Mouse (Mus musculus) limb, embryonic 11.5 days (tissue): ENCODE data around the gene Polm. TPM values are rescaled to one million over a fixed set of nuclear protein-coding genes. Genes with fewer than 3 reads are reported as not detected.

Experiments used
- ATAC-seq: fragments of 200-750 bp; cut with Nextera tagmentation; 2 replicates; pipeline ENCODE4 v1.8.0; 2017; ENCODE audit warnings: low read depth; ENCODE audit not compliant: insufficient number of reproducible peaks, low FRiP score, low TSS enrichment
- DNase-seq: peaks from one replicate; pipeline ENCODE4 v3.0.0-alpha.2; 2015; ENCODE audit warnings: low spot score
- H3K27ac ChIP-seq: fragments of 300-500 bp; sonication (generic); replicated peaks from 2 replicates; pipeline ENCODE4 v1.5.1; 2014; ENCODE audit warnings: low read depth, mild to moderate bottlenecking, low read length
- H3K27me3 ChIP-seq: fragments of 300-500 bp; sonication (generic); 2 replicates; pipeline ENCODE4 v1.6.1; 2014; ENCODE audit warnings: mild to moderate bottlenecking, low read length, mixed read lengths; ENCODE audit not compliant: control insufficient read depth, insufficient read depth
- H3K36me3 ChIP-seq: fragments of 300-500 bp; sonication (generic); 2 replicates; pipeline ENCODE4 v1.6.1; 2014; ENCODE audit warnings: mild to moderate bottlenecking, low read length, moderate library complexity, mixed read lengths; ENCODE audit not compliant: control insufficient read depth, insufficient read depth
- H3K4me1 ChIP-seq: fragments of 300-500 bp; sonication (generic); 2 replicates; pipeline ENCODE4 v1.6.1; 2014; ENCODE audit warnings: low read length, mixed read lengths; ENCODE audit not compliant: control insufficient read depth, insufficient read depth
- H3K4me2 ChIP-seq: fragments of 300-500 bp; sonication (generic); 2 replicates; pipeline ENCODE4 v1.6.1; 2014; ENCODE audit warnings: low read depth, mild to moderate bottlenecking, moderate library complexity; ENCODE audit not compliant: severe bottlenecking
- H3K4me3 ChIP-seq: fragments of 300-500 bp; sonication (generic); 2 replicates; pipeline ENCODE4 v1.5.1; 2014; ENCODE audit warnings: low read depth, low read length
- H3K9ac ChIP-seq: fragments of 300-500 bp; sonication (generic); 2 replicates; pipeline ENCODE4 v1.6.1; 2014; ENCODE audit warnings: mild to moderate bottlenecking, low read length
- H3K9me3 ChIP-seq: fragments of 300-500 bp; sonication (generic); 2 replicates; pipeline ENCODE4 v1.6.1; 2016; ENCODE audit warnings: low read length; ENCODE audit not compliant: control insufficient read depth
- WGBS: fragments of 180-500 bp; shearing (Covaris S2); extraction: QIAGEN DNeasy Blood & Tissue Kit; methylation state at CpG from one replicate; pipeline ENCODE4 v1.1.7; 2014; 5-methylcytosine and 5-hydroxymethylcytosine counted together
- polyA plus RNA-seq: library from polyadenylated mRNA; unstranded; fragments of >200 nt; fragmentation: Nextera tagmentation; extraction: Ambion mirVana; gene quantifications from 2 replicates; pipeline ENCODE4 v1.2.1, GENCODE M21; 2014

The Polm gene
- polyA plus RNA-seq, 1 experiment from 2014 or later = 6.6 TPM

DNA sequence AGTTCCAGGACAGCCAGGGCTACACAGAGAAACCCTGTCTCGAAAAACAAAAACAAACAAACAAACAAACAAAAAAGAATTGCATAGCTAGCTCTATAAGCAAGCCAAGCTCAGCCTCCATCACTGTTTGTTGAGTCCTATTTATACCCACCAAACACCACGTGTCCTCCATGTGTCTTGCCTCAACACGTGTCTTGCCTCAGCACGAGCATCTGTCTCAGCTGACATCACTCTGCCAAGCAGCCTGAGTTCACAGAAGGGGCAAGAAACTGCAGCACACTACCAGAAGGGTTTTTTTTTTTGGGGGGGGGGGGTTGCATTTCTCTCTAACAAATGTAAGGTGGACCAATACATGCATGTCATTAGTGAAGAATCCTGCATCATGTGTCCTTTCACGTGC lies 12.6 kb upstream of the Polm start:
- Histone ChIP-seq H3K27ac (no peak overlapping the region), H3K36me3 (no peaks in the 10 kb centered on the region), H3K9ac (no peak overlapping the region), H3K9me3 (no peaks in the 10 kb centered on the region), H3K27me3 (no peaks in the 10 kb centered on the region), H3K4me2 (no peak overlapping the region), H3K4me3 (no peak overlapping the region), H3K4me1 (no peaks in the 10 kb centered on the region)
- WGBS = 63% methylated on average over 5 of the region's 5 CpGs
- ATAC-seq (no peak), DNase-seq (no peak)

DNA sequence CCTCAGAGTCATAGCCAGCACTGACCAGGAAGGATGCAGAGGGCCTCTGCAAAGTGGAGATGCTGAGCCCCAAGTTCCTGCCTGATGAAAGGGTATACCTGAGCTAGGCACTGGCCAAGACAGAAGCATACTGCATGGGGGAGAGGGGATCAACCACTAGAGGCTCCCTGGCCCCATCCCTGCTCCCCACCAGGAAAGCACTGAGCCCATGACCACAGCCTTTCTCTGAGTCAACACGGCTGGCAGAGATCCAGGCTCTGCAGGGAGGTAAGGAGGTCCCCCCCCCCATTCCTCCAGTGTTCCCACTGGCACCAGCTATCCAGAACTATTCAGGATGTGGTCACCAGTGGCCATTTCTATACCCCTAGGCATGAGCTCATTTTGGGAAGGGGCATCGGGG lies 11.5 kb upstream of the Polm start:
- Histone ChIP-seq H3K9me3 (no peaks in the 10 kb centered on the region), H3K36me3 (no peaks in the 10 kb centered on the region), H3K27me3 (no peaks in the 10 kb centered on the region), H3K4me3 (no peak overlapping the region), H3K9ac (no peak overlapping the region), H3K27ac (no peak overlapping the region), H3K4me1 (no peaks in the 10 kb centered on the region), H3K4me2 (no peak overlapping the region)
- ATAC-seq (no peak), DNase-seq (no peak)
- WGBS = 80% methylated on average over 2 of the region's 2 CpGs

DNA sequence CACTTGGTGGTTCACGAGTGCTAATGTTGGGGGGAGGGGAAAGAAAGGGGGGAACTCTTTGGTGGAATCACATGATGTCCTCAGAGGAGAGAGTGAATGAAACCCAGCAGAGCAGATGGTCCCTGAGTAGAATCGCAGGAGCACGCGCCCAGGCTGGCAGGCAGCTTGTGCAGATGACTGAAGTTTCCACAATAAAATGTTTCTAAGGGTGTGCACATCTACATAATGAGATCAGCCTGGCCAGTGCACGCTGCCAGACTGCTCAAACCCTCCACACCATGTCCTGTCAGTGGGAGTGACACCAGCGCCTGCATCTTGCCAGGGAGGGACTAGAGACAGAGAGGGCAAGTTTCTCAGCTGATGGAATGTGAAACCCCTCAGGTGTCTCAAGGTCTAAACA lies 10.9 kb upstream of the Polm start:
- no peaks in the 10 kb centered on the region for H3K9me3 ChIP-seq
- WGBS = 65% methylated on average over 6 of the region's 6 CpGs
- no peak overlapping the region for H3K9ac ChIP-seq
- no peak overlapping the region for H3K27ac ChIP-seq
- H3K4me1 ChIP-seq = no peaks in the 10 kb centered on the region
- H3K4me2 ChIP-seq = no peak overlapping the region
- no peaks in the 10 kb centered on the region for H3K36me3 ChIP-seq
- DNase-seq = no peak
- H3K27me3 ChIP-seq = no peaks in the 10 kb centered on the region
- no peak overlapping the region for H3K4me3 ChIP-seq
- no peak for ATAC-seq

DNA sequence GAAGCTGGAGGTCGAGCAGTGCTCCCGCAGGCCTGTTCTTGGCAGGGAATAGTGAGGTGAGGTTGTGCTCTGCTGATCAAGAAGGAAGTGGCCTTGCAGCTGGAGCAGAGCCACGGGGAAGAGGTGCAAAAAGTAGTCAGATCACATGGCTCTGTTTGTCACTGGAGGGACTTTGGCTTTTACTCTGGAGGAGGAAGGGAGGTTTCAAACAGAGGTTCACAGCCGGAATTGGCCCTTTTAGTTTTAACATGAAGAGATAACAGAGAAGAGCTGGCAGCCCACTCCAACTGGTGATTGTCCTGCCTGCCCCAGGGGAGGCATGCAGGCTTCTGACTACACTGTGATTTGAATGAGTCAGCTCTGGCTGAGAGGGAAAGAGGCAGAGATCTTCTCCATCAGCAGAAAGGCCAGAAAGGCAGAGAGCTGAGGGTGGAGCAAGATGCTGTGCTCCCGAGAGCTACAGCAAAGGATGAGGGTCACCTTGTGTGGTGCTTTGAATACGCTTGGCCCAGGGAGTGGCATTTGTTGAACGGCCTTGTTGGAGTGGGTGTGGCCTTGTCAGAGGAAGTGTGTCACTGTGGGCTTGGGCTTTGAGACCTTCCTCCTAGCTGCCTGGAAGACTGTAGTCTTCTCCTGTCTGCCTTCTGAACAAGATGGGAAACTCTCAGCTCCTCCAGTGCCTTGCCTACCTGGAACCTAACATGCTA lies 9.0 kb upstream of the Polm start:
- Histone ChIP-seq H3K27ac (no peak overlapping the region), H3K4me1 (no peaks in the 10 kb centered on the region), H3K4me2 (no peak overlapping the region), H3K27me3 (no peaks in the 10 kb centered on the region), H3K9ac (no peak overlapping the region), H3K36me3 (no peaks in the 10 kb centered on the region), H3K4me3 (no peak overlapping the region), H3K9me3 (no peaks in the 10 kb centered on the region)
- WGBS = 77% methylated on average over 7 of the region's 7 CpGs
- DNase-seq = no peak
- no peak for ATAC-seq

DNA sequence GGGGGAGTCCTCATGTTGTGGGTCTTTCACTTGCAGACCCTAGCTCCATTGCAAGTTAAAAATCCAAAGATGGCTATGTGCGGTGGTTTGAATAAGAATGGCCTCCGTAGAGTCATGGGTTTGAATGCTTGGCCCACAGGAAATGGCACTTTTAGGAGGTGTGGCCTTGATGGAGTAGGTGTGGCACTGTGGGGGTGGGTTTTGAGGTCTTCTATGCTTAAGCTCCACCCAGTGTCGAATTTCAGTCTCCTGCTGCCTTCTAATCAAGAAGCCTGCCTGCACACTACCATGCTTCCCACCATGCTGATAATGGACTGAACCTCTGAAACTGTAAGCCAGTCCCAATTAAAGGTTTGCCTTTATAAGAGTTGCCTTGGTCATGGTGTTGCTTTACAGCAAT lies 5.3 kb upstream of the Polm start:
- WGBS = 79% methylated on average over 3 of the region's 3 CpGs
- H3K27ac ChIP-seq = no peak overlapping the region
- no peaks in the 10 kb centered on the region for H3K36me3 ChIP-seq
- H3K4me3 ChIP-seq = no peak overlapping the region
- DNase-seq (no peak), ATAC-seq (no peak)
- 0 out of 2 replicates have a peak, but pooled peaks cover 3% of the 10 kb centered on the region for H3K4me1 ChIP-seq
- no peak overlapping the region for H3K9ac ChIP-seq
- no peaks in the 10 kb centered on the region for H3K27me3 ChIP-seq
- H3K9me3 ChIP-seq = no peaks in the 10 kb centered on the region
- no peak overlapping the region for H3K4me2 ChIP-seq

DNA sequence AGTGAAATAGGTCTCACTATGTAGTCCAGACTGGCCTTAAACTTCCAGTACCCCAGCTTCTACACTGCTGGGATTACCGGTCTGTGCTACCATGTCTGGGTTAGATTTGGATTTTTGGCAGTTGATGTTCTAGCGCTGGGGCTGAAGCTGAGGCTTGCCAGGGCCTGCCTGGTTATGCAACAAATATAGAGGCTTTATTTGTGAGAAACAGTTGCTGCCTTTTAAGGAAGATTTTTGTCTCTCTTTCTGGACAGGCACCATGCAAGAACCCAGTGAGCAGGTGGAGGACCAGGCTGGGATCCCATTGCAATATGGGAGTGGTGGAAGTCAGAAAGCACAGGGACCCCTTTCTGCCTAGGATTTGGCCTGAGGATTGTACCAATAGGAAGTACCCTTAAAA lies 3.9 kb upstream of the Polm start:
- H3K36me3 ChIP-seq = no peaks in the 10 kb centered on the region
- no peaks in the 10 kb centered on the region for H3K9me3 ChIP-seq
- H3K27ac ChIP-seq = no peak overlapping the region
- no peaks in the 10 kb centered on the region for H3K27me3 ChIP-seq
- WGBS = 96% methylated on average over 2 of the region's 2 CpGs
- ATAC-seq = no peak
- no peak overlapping the region for H3K4me3 ChIP-seq
- H3K4me1 ChIP-seq = 0 out of 2 replicates have a peak, but pooled peaks cover 3% of the 10 kb centered on the region
- no peak for DNase-seq
- no peak overlapping the region for H3K9ac ChIP-seq
- H3K4me2 ChIP-seq = no peak overlapping the region

DNA sequence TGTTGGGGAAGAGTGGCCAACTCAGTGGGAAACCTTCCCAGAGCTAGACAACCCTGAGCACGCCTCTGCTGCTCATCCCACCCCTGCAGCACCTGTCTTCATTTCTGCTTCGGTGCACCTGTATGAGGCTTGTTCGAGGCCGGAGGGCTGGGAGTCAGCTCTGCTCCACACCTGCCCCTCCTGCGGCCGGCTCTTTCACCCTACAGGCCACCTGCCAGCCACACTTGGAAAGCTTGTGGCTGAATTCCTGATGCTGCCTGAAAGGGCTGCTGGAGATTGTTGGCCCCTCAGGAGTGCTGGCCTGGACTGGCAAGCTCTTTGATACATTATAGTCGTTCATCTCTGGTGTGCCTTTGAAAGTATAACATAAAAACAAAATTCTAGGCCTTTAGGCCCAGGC lies 2.5 kb upstream of the Polm start:
- Histone ChIP-seq H3K27ac (no peak overlapping the region), H3K4me1 (0 out of 2 replicates have a peak, but pooled peaks cover 3% of the 10 kb centered on the region), H3K4me3 (no peak overlapping the region), H3K27me3 (no peaks in the 10 kb centered on the region), H3K36me3 (no peaks in the 10 kb centered on the region), H3K4me2 (no peak overlapping the region), H3K9ac (no peak overlapping the region), H3K9me3 (no peaks in the 10 kb centered on the region)
- no peak for DNase-seq
- no peak for ATAC-seq
- 78% methylated on average over 7 of the region's 7 CpGs for WGBS

DNA sequence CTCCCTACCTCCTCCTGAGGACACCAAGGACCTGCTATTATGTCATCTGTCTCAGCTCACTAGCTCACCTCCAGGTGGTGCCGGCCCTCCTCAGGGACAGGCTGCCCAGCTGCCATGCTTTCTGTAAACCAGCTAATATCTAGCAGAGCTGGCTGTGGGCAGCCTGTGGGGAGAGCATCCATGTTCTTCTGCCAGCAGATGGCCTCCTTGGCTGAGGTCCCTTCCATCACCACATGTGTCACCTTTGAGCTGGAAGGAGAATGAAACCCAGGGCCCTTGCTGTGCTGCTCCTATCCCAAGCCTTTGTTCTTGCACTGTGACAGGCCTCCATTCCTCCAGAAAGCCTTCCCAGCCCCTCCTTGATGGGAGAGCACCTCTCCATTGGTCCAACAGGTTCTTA lies 1.7 kb downstream of the Polm start:
- no peak overlapping the region for H3K4me3 ChIP-seq
- no peaks in the 10 kb centered on the region for H3K27me3 ChIP-seq
- no peaks in the 10 kb centered on the region for H3K9me3 ChIP-seq
- no peak overlapping the region for H3K4me2 ChIP-seq
- 0 out of 2 replicates have a peak, but pooled peaks cover 3% of the 10 kb centered on the region for H3K4me1 ChIP-seq
- ATAC-seq (no peak), DNase-seq (no peak)
- H3K9ac ChIP-seq = no peak overlapping the region
- 63% methylated on average over 1 of the region's 1 CpGs for WGBS
- no peak overlapping the region for H3K27ac ChIP-seq
- H3K36me3 ChIP-seq = no peaks in the 10 kb centered on the region

DNA sequence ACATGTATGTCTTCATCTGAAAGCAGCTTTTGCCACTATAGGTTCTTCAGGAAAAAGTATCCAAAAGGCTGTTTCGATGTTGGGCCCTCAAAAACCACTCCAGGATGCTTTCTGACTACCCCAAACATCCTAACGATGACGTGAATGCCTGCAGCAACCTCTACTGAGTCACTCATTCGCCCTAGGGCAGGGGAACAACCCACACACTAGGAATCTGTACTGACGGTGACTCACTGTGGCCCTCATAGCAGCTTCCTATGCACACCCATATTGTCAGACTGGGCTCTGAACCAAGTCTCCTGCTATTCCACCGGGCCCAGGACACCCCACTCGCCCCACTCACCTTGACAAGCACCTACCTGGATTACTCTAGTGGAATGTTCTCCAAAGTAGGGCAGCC lies 2.8 kb downstream of the Polm start:
- Histone ChIP-seq H3K36me3 (no peaks in the 10 kb centered on the region), H3K27me3 (no peaks in the 10 kb centered on the region), H3K27ac (no peak overlapping the region), H3K4me3 (no peak overlapping the region), H3K4me2 (no peak overlapping the region), H3K4me1 (0 out of 2 replicates have a peak, but pooled peaks cover 3% of the 10 kb centered on the region), H3K9me3 (no peaks in the 10 kb centered on the region), H3K9ac (no peak overlapping the region)
- DNase-seq = no peak
- no peak for ATAC-seq
- WGBS = 89% methylated on average over 7 of the region's 7 CpGs
